Mouse (Mus musculus) myocyte (in vitro differentiated cells): ENCODE data around the gene Six1. TPM values are rescaled to one million over a fixed set of nuclear protein-coding genes. Genes with fewer than 3 reads are reported as not detected.
"Not testable (repeated sequence)": the region's sequence is repeated elsewhere in the genome, so short reads cannot be mapped to it uniquely, and the experiment has no call there.

Source experiments
- H3K27me3 ChIP-seq: one replicate; pipeline ENCODE4 v1.6.1; 2011; ENCODE audit not compliant: control insufficient read depth, insufficient read depth, insufficient read length
- H3K36me3 ChIP-seq: one replicate; pipeline ENCODE4 v1.6.1; 2011; ENCODE audit not compliant: control insufficient read depth, insufficient read depth
- H3K4me2 ChIP-seq: one replicate; pipeline ENCODE4 v1.6.1; 2011; ENCODE audit warnings: low read depth, control low read depth
- H3K4me3 ChIP-seq: one replicate; pipeline ENCODE4 v1.5.1; 2011; ENCODE audit warnings: mild to moderate bottlenecking, control low read depth, moderate library complexity
- H3K79me2 ChIP-seq: one replicate; pipeline ENCODE4 v1.6.1; 2011; ENCODE audit not compliant: control insufficient read depth, insufficient read depth
- H3ac ChIP-seq: one replicate; pipeline ENCODE4 v1.6.1; 2011; ENCODE audit not compliant: control insufficient read depth, insufficient read length
- CEBPB ChIP-seq: IDR thresholded peaks from 2 replicates; pipeline ENCODE4 v1.6.1; 2011; ENCODE audit warnings: mild to moderate bottlenecking, moderate library complexity; ENCODE audit not compliant: poor library complexity, insufficient read depth, severe bottlenecking
- E2F4 ChIP-seq: IDR thresholded peaks from one replicate; pipeline ENCODE4 v1.6.1; 2011; ENCODE audit warnings: mild to moderate bottlenecking, control low read depth, moderate library complexity; ENCODE audit not compliant: insufficient read depth
- MAX ChIP-seq: IDR thresholded peaks from one replicate; pipeline ENCODE4 v1.6.1; 2011; ENCODE audit warnings: low read depth, mild to moderate bottlenecking, control low read depth
- MYOD1 ChIP-seq, 3 experiments: IDR thresholded peaks; one replicate each; pipeline ENCODE4 v1.6.1; 2011; ENCODE audit warnings: control low read depth in 2 of 3, low read depth in 2 of 3, mild to moderate bottlenecking in 2 of 3, moderate library complexity in 1 of 3; ENCODE audit not compliant: insufficient read length in 2 of 3, control insufficient read depth in 1 of 3
- MYOG ChIP-seq, 3 experiments: IDR thresholded peaks; one replicate each; pipeline ENCODE4 v1.6.1; 2011; ENCODE audit warnings: control low read depth in 2 of 3, low read depth in 2 of 3, mild to moderate bottlenecking in 2 of 3; ENCODE audit not compliant: insufficient read length in 2 of 3, control insufficient read depth in 1 of 3, insufficient read depth in 1 of 3
- POLR2A ChIP-seq: IDR thresholded peaks from one replicate; pipeline ENCODE4 v1.6.1; 2011; ENCODE audit warnings: low read depth, mild to moderate bottlenecking, control low read depth, moderate library complexity; ENCODE audit not compliant: insufficient read length
- POLR2AphosphoS2 ChIP-seq: IDR thresholded peaks from one replicate; pipeline ENCODE4 v1.6.1; 2011; ENCODE audit warnings: low read depth, control low read depth; ENCODE audit not compliant: insufficient read length
- REST ChIP-seq: IDR thresholded peaks from one replicate; pipeline ENCODE4 v1.6.1; 2011; ENCODE audit warnings: mild to moderate bottlenecking, control low read depth, moderate library complexity; ENCODE audit not compliant: insufficient read depth, insufficient read length
- SRF ChIP-seq: IDR thresholded peaks from one replicate; pipeline ENCODE4 v1.6.1; 2011; ENCODE audit warnings: low read depth; ENCODE audit not compliant: control insufficient read depth, insufficient read length
- TCF12 ChIP-seq: IDR thresholded peaks from one replicate; pipeline ENCODE4 v1.6.1; 2011; ENCODE audit warnings: mild to moderate bottlenecking, control low read depth; ENCODE audit not compliant: poor library complexity, insufficient read depth, severe bottlenecking
- TCF3 ChIP-seq: IDR thresholded peaks from one replicate; pipeline ENCODE4 v1.6.1; 2011; ENCODE audit warnings: low read depth, control low read depth; ENCODE audit not compliant: insufficient read length
- USF1 ChIP-seq: IDR thresholded peaks from one replicate; pipeline ENCODE4 v1.6.1; 2011; ENCODE audit warnings: low read depth, mild to moderate bottlenecking, control low read depth, moderate library complexity
- polyA plus RNA-seq: library from polyadenylated mRNA; unstranded; fragments of >200 nt; fragmentation: generic; extraction: Trizol; gene quantifications from one replicate; pipeline ENCODE4 v1.2.1, GENCODE M21; 2012; ENCODE audit warnings: missing spikeins

The Six1 gene
- polyA plus RNA-seq, 1 experiment, result 71.7 TPM

DNA sequence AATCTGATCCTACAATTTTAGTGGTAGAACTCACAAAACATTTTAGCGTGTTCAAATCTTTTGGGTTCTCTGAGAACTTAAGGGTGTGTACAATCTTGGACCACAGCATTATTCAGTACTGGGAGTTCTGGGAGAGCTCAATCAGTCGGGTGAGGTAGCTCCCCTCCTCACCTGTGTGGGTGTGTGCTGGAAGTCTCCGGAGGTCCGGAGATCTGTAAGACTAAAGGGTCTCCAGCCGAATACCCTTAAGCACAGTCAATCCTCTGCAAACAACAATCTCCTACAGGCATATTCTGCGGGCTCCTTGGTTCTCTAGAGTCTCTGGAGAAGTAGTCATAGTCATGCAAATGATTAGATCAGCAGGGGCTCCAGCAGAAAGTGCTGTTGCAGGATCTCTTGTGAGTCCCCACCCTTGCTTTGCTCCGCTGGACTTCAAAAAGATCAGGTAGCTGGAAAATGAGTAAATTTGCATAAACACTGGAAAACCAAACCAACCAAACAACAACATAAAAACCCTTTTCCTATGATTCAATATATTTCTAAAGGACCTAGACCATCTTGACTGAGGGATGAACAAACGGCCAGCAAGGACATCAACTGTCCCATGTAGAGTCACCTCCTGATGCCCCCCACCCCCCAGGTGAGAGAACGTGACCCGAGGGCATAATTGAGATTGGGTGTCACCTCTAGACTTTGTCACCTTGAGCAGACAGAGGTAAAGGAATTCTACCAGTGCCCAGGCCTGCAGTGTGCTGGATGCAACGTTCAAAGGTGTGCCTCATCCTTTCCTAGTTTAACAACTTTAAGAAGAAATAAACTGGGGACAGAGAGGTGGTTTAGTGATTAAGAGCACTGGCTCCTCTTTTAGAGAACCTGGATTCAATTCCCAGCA is 32.3 kb upstream of the Six1 start:
- Histone ChIP-seq H3K36me3 (no peaks in the 10 kb centered on the region), H3K4me3 (no peak overlapping the region), H3ac (no peak overlapping the region), H3K4me2 (no peak overlapping the region), H3K79me2 (no peaks in the 10 kb centered on the region), H3K27me3 (no peaks in the 10 kb centered on the region)
- TF ChIP-seq TCF3, result no peak
- no peak for TF ChIP-seq REST
- no peak for TF ChIP-seq POLR2AphosphoS2
- no peak for TF ChIP-seq E2F4
- no peak for TF ChIP-seq SRF
- TF ChIP-seq MYOG (IDR thresholded peaks at IDR 0.05; ENCODE audit: control insufficient read depth in 1 of 3, insufficient read depth in 1 of 3, insufficient read length in 2 of 3, low read depth in 2 of 3), result no peak
- TF ChIP-seq CEBPB, result no peak

DNA sequence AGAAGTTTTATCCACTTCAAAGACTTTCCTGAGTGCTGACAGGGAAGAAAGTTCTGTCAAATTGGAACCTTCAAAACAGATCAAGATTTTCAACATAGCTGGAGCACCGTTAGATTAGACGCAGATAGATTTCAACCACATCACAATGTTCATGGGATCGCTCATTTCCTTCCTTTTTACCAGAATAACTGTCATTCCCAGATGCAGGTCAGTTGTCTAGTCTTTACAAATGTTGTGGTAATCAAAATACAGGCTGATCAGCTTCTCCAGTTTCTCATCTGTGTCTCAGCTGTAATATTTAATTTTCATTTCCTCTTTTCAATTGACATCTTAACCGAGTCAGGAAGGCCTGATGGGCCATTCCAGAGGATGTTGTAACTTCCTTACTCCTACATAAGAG is 30.1 kb upstream of the Six1 start:
- H3K4me3 ChIP-seq, result no peak overlapping the region
- no peak overlapping the region for H3K4me2 ChIP-seq
- no peak overlapping the region for H3ac ChIP-seq
- H3K27me3 ChIP-seq, result no peaks in the 10 kb centered on the region
- no peaks in the 10 kb centered on the region for H3K36me3 ChIP-seq
- no peaks in the 10 kb centered on the region for H3K79me2 ChIP-seq
- TF ChIP-seq CEBPB, result no peak
- TF ChIP-seq POLR2AphosphoS2, result no peak
- no peak for TF ChIP-seq TCF12
- TF ChIP-seq SRF, result no peak
- no peak for TF ChIP-seq USF1
- no peak for TF ChIP-seq POLR2A
- no peak for TF ChIP-seq MAX
- TF ChIP-seq MYOD1 (IDR thresholded peaks at IDR 0.05; ENCODE audit: control insufficient read depth in 1 of 3, insufficient read length in 2 of 3, low read depth in 2 of 3), result no peak
- no peak for TF ChIP-seq MYOG (IDR thresholded peaks at IDR 0.05; ENCODE audit: control insufficient read depth in 1 of 3, insufficient read depth in 1 of 3, insufficient read length in 2 of 3, low read depth in 2 of 3)
- TF ChIP-seq E2F4, result no peak
- TF ChIP-seq TCF3, result no peak

DNA sequence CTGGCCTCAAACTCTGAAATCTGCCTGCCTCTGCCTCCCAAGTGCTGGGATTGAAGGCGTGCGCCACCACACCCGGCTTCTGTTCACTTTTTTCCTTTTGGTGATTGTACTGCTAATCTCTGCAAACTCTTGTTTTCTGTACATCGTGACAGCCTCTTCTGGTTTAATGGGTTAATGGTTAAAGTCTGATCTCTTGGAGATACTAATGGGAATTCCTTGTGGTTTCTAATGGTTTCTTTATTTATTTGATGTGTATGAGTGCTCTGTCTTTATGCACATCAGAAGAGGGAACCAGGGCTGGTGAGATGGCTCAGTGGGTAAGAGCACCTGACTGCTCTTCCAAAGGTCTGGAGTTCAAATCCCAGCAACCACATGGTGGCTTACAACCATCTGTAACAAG is 28.1 kb upstream of the Six1 start:
- H3K4me3 ChIP-seq, H3K27me3 ChIP-seq, H3ac ChIP-seq, H3K4me2 ChIP-seq, H3K79me2 ChIP-seq, H3K36me3 ChIP-seq: not testable (repeated sequence)

DNA sequence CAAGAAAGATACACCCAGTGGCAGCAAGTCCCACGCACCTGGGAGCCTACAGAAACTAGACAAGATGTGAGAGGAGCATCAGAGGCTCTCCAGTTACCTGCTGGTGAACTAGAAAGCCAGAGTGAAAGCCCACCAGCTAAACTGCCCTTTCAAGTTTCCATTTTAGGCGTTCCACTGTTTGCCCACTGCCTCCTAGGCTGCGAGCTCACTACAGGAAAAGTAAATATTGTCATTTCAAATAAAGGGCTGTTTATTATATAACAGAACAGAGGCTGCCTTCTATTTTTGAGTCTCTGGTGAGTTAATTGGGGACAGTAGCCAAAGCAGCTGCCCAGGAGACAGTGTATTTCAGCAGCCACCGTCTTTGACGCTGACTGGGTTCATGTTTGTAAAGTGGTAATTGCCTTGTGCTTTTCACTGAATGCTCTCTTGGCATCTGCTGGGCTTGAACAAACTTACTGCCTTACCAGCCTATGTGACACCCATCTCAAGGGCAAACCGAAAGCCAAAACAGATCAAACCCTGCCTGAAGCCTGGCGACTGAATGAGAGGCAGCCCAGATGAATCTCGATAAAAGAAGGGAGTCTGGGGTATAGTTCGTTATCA is 7.2 kb upstream of the Six1 start:
- Histone ChIP-seq H3K4me2 (no peak overlapping the region), H3K36me3 (no peaks in the 10 kb centered on the region), H3K4me3 (no peak overlapping the region), H3ac (no peak overlapping the region), H3K79me2 (no peaks in the 10 kb centered on the region), H3K27me3 (no peaks in the 10 kb centered on the region)
- TF ChIP-seq POLR2AphosphoS2 (no peak), TCF3 (no peak)

- Histone ChIP-seq H3K79me2 (peaks cover 11% of the 10 kb centered on the region), H3K27me3 (no peaks in the 10 kb centered on the region)
- no peak for TF ChIP-seq SRF
- TF ChIP-seq MYOD1 (IDR thresholded peaks at IDR 0.05; ENCODE audit: control insufficient read depth in 1 of 3, insufficient read length in 2 of 3, low read depth in 2 of 3), result no peak
- TF ChIP-seq REST, result no peak
- TF ChIP-seq MYOG (IDR thresholded peaks at IDR 0.05; ENCODE audit: control insufficient read depth in 1 of 3, insufficient read depth in 1 of 3, insufficient read length in 2 of 3, low read depth in 2 of 3), result no peak
- TF ChIP-seq TCF3, result no peak
- TF ChIP-seq POLR2AphosphoS2, result no peak
- no peak for TF ChIP-seq MAX
- no peak for TF ChIP-seq USF1
- no peak for TF ChIP-seq E2F4
- no peak for TF ChIP-seq TCF12
- TF ChIP-seq CEBPB, result no peak
- no peak for TF ChIP-seq POLR2A
These were observed 3.8 kb upstream of the Six1 start for GRCm38 (mm10) chr12:73057492-73057891.

More at GRCm38 (mm10) chr12:73057492-73057891, 3.8 kb upstream of the Six1 start:
- Histone ChIP-seq H3ac (no peak overlapping the region), H3K4me2 (no peak overlapping the region), H3K4me3 (no peak overlapping the region), H3K36me3 (no peaks in the 10 kb centered on the region)
